Mouse (Mus musculus): ENCODE measurements around the gene Acot8. TPM values are rescaled to one million over a fixed set of nuclear protein-coding genes. Genes with fewer than 3 reads are reported as not detected.

Gene Acot8
- polyA plus RNA-seq, 1 experiment: 36.5 TPM

DNA sequence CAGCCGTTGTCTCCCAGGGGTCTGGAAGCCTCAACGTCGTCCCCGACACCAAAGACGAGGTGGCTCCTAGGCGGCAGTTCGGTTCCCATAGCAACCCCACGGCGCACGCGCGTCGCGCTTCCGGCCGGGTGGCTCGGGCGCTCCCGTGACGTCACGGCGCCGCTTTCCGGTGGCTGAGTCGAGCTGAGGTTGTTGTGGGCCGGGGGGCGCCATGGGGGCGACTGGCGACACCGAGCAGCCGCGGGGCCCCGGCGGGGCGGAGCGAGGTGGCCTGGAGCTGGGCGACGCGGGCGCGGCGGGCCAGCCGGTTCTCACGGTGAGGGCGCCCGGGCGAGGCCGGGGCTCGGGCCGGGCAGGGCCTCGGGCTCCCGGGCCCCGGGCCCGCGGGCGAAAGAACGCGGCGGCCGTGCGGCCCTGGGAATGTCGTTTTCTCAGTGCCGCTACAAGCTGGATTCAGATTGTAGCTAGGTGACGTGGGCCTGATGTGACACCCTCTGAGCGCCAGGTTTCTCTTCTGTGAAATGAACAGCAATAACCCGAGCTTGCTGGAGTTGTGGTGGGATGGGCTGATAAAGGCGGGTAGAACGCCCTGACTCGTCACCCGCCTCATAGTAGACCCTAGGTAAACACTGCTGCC lies 58.7 kb downstream of the Acot8 start, which contains the start of the genes Wfdc3 and Dnttip1:
Gene Wfdc3 (minus strand): TSS at position 89 of the 637 bp plus-strand sequence.
Gene Dnttip1 (plus strand): TSS at position 141 of the 637 bp plus-strand sequence.
- Histone ChIP-seq H3K27me3 (ENCODE audit: control insufficient read depth, insufficient read depth, low read length) (no peaks in the 10 kb centered on the region), H3K4me3 (replicated peaks; ENCODE audit: insufficient read depth, low read depth, low read length) (peak within 1 kb of the TSS; percentile 91), H3K27ac (ENCODE audit: insufficient read depth, low read length) (peak within 1 kb of the TSS; percentile 78), H3K4me1 (ENCODE audit: control insufficient read depth, insufficient read depth, low read length) (peaks cover 12% of the 10 kb centered on the region)
- WGBS: under 1% methylated on average over 69 of the region's 70 CpGs
- DNase-seq: peak; percentile 91 to 93
- TF ChIP-seq POLR2A (IDR thresholded peaks at IDR 0.05; ENCODE audit: borderline replicate concordance, insufficient read depth, low read length) (peak; percentile 66), CTCF (IDR thresholded peaks at IDR 0.05; ENCODE audit: borderline replicate concordance, insufficient read depth, low read depth, low read length) (no peak)

DNA sequence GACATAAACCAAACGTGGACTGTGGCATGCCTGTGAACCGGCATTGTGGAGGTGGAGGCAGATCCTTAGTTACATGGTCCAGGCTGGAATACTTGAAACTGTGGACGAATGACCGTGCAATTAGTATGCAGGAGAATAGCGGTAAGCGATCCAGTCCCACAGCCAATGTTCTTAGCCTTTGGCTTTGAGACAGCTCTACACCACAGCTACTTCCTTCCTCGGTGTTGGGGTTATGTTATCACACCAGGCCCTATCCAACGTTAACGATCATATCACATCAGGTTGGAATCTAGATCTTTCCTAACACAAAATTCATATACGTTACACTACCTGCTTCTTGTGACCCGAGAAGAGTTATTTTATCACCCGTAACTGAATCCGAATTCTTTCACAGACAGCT lies 59.7 kb downstream of the Acot8 start:
- H3K4me1 ChIP-seq (ENCODE audit: control insufficient read depth, insufficient read depth, low read length): peaks cover 12% of the 10 kb centered on the region
- H3K4me3 ChIP-seq (replicated peaks; ENCODE audit: insufficient read depth, low read depth, low read length): peak overlapping the region; percentile 91
- no peaks in the 10 kb centered on the region for H3K27me3 ChIP-seq (ENCODE audit: control insufficient read depth, insufficient read depth, low read length)
- H3K27ac ChIP-seq (ENCODE audit: insufficient read depth, low read length): no peak overlapping the region
- WGBS: 62% methylated on average over 13 of the region's 13 CpGs
- no peak for DNase-seq
- TF ChIP-seq CTCF (IDR thresholded peaks at IDR 0.05; ENCODE audit: borderline replicate concordance, insufficient read depth, low read depth, low read length) (no peak), POLR2A (IDR thresholded peaks at IDR 0.05; ENCODE audit: borderline replicate concordance, insufficient read depth, low read length) (no peak)

Other genes starting within 250 kb of the Acot8 start
- gene Wfdc2, start 242.5 kb downstream of the Acot8 start, polyA plus RNA-seq (2012; rRNA removed): 0.87 and 2.1 TPM in 2 replicates
- not detected in 2 replicates for gene Spint3, start 231.4 kb downstream of the Acot8 start, polyA plus RNA-seq (2012; rRNA removed)
- gene Wfdc6a, start 219.4 kb downstream of the Acot8 start, polyA plus RNA-seq (2012; rRNA removed): 0.24 TPM in 1 of 2 replicates, not detected in the other
- gene Eppin, start 211.3 kb downstream of the Acot8 start, polyA plus RNA-seq (2012; rRNA removed): not detected in 2 replicates
- 0.11 and 0.20 TPM in 2 replicates for gene Wfdc6b, start 191.4 kb downstream of the Acot8 start, polyA plus RNA-seq (2012; rRNA removed)
- 0.06 TPM in 1 of 2 replicates, not detected in the other for gene Wfdc8, start 191.3 kb downstream of the Acot8 start, polyA plus RNA-seq (2012; rRNA removed)
- gene Wfdc16, start 166.1 kb downstream of the Acot8 start, polyA plus RNA-seq (2012; rRNA removed): not detected in 2 replicates
- not detected in 2 replicates for gene Wfdc10, start 148.8 kb downstream of the Acot8 start, polyA plus RNA-seq (2012; rRNA removed)
- gene Wfdc9, start 148.3 kb downstream of the Acot8 start, polyA plus RNA-seq (2012; rRNA removed): not detected in 2 replicates
- gene Wfdc11, start 130.8 kb downstream of the Acot8 start, polyA plus RNA-seq (2012; rRNA removed): not detected in 2 replicates
- gene Wfdc13, start 119.8 kb downstream of the Acot8 start, polyA plus RNA-seq (2012; rRNA removed): not detected in 2 replicates
- not detected in 2 replicates for gene Spint4, start 106.4 kb downstream of the Acot8 start, polyA plus RNA-seq (2012; rRNA removed)
- gene Spint5, start 89.6 kb downstream of the Acot8 start, polyA plus RNA-seq (2012; rRNA removed): not detected in 2 replicates
- 0.84 and 0.93 TPM in 2 replicates for gene Wfdc3, start 59.0 kb downstream of the Acot8 start, polyA plus RNA-seq (2012; rRNA removed)
- 43.1 and 44.3 TPM in 2 replicates for gene Dnttip1, start 58.9 kb downstream of the Acot8 start, polyA plus RNA-seq (2012; rRNA removed)
- 0.55 and 1.0 TPM in 2 replicates for gene Ube2c, start 35.0 kb downstream of the Acot8 start, polyA plus RNA-seq (2012; rRNA removed)
- gene Tnnc2, start 24.9 kb downstream of the Acot8 start, polyA plus RNA-seq (2012; rRNA removed): 0.57 and 0.62 TPM in 2 replicates
- 70.7 and 70.8 TPM in 2 replicates for gene Snx21, start 19.1 kb downstream of the Acot8 start, polyA plus RNA-seq (2012; rRNA removed)
- 7.6 and 8.1 TPM in 2 replicates for gene Zswim3, start 216 bp upstream of the Acot8 start, polyA plus RNA-seq (2012; rRNA removed)
- gene Zswim1, start 17.8 kb upstream of the Acot8 start, polyA plus RNA-seq (2012; rRNA removed): 19.4 and 20.0 TPM in 2 replicates
- gene Spata25, start 23.7 kb upstream of the Acot8 start, polyA plus RNA-seq (2012; rRNA removed): 0.25 and 0.30 TPM in 2 replicates
- 177 and 191 TPM in 2 replicates for gene Ctsa, start 28.0 kb upstream of the Acot8 start, polyA plus RNA-seq (2012; rRNA removed)
- 6.1 and 6.3 TPM in 2 replicates for gene Neurl2, start 28.6 kb upstream of the Acot8 start, polyA plus RNA-seq (2012; rRNA removed)
- gene Pltp, start 52.8 kb upstream of the Acot8 start, polyA plus RNA-seq (2012; rRNA removed): 203 and 218 TPM in 2 replicates
- 54.9 and 56.3 TPM in 2 replicates for gene Pcif1, start 74.4 kb upstream of the Acot8 start, polyA plus RNA-seq (2012; rRNA removed)
- gene Zfp335, start 106.9 kb upstream of the Acot8 start, polyA plus RNA-seq (2012; rRNA removed): 32.0 and 34.7 TPM in 2 replicates
- 3.3 and 3.7 TPM in 2 replicates for gene Mmp9, start 135.9 kb upstream of the Acot8 start, polyA plus RNA-seq (2012; rRNA removed)
- gene Slc12a5, start 155.9 kb upstream of the Acot8 start, polyA plus RNA-seq (2012; rRNA removed): 386 and 396 TPM in 2 replicates
- 54.9 and 56.7 TPM in 2 replicates for gene Ncoa5, start 230.0 kb upstream of the Acot8 start, polyA plus RNA-seq (2012; rRNA removed)

All from cerebellum, adult 2 months (tissue).